Mouse (Mus musculus) lung, adult 2 months (tissue): ENCODE measurements at regions not wholly inside any gene's neighbourhood (a gene's known extent, or its start where the extent isn't known, plus 50 kb on each side); places are given as distances from the start of the nearest gene placed in this dataset.

Experiments
- DNase-seq: peaks from one replicate; pipeline ENCODE4 v3.0.0; 2022
- H3K4me1 ChIP-seq: fragments of 200-500 bp; 2 replicates; pipeline ENCODE4 v1.6.1; 2011; ENCODE audit warnings: low read length; ENCODE audit not compliant: control insufficient read depth, insufficient read depth
- H3K4me3 ChIP-seq: fragments of 200-500 bp; replicated peaks from 2 replicates; pipeline ENCODE3; 2011; ENCODE audit warnings: low read depth, mild to moderate bottlenecking, control low read depth, low read length; ENCODE audit errors: extremely low read depth
- CTCF ChIP-seq: fragments of 200-500 bp; IDR thresholded peaks from 2 replicates; pipeline ENCODE4 v1.5.1; 2011; ENCODE audit warnings: mild to moderate bottlenecking, low read length, control low read depth; ENCODE audit not compliant: insufficient read depth
- POLR2A ChIP-seq: fragments of 200-500 bp; IDR thresholded peaks from 2 replicates; pipeline ENCODE4 v1.6.1; 2011; ENCODE audit warnings: low read depth, mild to moderate bottlenecking, control low read depth, low read length, borderline replicate concordance; ENCODE audit errors: extremely low read depth
- WGBS: fragments of 180-500 bp; shearing (Covaris S2); methylation state at CpG from one replicate; pipeline ENCODE4 v1.1.7; 2018; 5-methylcytosine and 5-hydroxymethylcytosine counted together

GRCm38 (mm10) chr9:50141176-50141575 lies 203.6 kb downstream of the Rpl10-ps3 start:
- DNase-seq = no peak
- WGBS = 43% methylated on average over 6 of the region's 6 CpGs
- Histone ChIP-seq H3K4me3 (no peak overlapping the region), H3K4me1 (no peaks in the 10 kb centered on the region)
- TF ChIP-seq POLR2A (no peak), CTCF (no peak)

DNA sequence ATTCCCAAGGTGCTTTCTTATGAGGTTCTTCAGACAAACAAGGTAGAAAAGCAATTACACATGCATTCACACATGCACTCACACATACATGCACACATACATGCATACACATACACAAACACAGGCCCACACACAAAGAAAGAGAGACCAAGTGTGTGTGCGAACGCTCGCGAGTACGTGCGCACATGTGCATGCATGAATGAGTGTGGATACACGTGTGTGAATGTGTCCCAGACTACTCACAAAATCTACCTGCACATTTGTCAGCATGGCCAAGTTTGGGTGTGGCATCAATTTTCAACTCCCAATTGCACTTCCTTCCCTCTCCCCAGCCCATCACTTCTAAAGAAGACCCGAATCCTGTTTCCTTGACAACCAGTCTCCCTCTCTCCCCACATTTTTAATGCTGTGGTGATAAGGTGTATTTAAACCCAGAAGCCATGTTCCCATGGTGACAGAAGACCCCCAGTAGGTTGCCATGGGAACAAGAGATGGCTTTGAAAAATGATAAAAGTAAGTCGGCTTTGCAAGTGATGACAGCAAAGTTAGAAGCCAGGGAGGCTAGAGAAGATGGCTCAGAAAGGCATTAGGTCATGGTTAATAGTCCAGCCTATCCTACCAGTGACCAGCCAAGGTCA lies 206.3 kb downstream of the Rpl10-ps3 start:
- 87% methylated on average over 9 of the region's 9 CpGs for WGBS
- TF ChIP-seq POLR2A = no peak
- no peak for TF ChIP-seq CTCF

DNA sequence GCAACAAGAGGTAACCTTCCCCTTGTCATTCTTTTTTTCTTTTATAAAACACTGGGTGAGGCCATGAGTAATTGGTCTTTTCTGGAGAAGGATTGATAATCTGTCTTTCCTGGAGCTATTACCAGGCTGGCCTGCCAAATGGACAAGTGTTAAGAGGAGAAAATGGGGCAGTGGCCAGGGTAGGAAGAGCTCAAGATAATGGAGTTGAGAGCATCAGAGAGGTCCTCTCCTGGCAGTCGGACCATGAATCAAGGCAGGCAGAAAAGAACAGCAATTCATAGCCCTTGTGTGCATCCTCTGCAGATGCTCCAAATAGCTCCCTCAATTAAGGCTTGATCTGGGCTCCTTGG lies 208.2 kb downstream of the Rpl10-ps3 start:
- WGBS = 68% methylated on average over 1 of the region's 1 CpGs
- H3K4me3 ChIP-seq = no peak overlapping the region
- DNase-seq = no peak
- TF ChIP-seq POLR2A (no peak), CTCF (no peak)
- no peaks in the 10 kb centered on the region for H3K4me1 ChIP-seq

More for the DNA sequence above, 206.3 kb downstream of the Rpl10-ps3 start:
- Histone ChIP-seq H3K4me3 (no peak overlapping the region), H3K4me1 (no peaks in the 10 kb centered on the region)
- DNase-seq = no peak

- no peak for TF ChIP-seq CTCF
- no peak for TF ChIP-seq POLR2A
- Histone ChIP-seq H3K4me1 (no peaks in the 10 kb centered on the region), H3K4me3 (no peak overlapping the region)
- 76% methylated on average over 10 of the region's 10 CpGs for WGBS
- DNase-seq = no peak
Measured at GRCm38 (mm10) chr9:50135939-50136635, 208.7 kb downstream of the Rpl10-ps3 start.

GRCm38 (mm10) chr9:50124241-50124640 lies 220.5 kb downstream of the Rpl10-ps3 start:
- no peak overlapping the region for H3K4me3 ChIP-seq
- no peak for DNase-seq
- H3K4me1 ChIP-seq = no peaks in the 10 kb centered on the region
- WGBS = 65% methylated on average over 4 of the region's 4 CpGs
- no peak for TF ChIP-seq CTCF

DNA sequence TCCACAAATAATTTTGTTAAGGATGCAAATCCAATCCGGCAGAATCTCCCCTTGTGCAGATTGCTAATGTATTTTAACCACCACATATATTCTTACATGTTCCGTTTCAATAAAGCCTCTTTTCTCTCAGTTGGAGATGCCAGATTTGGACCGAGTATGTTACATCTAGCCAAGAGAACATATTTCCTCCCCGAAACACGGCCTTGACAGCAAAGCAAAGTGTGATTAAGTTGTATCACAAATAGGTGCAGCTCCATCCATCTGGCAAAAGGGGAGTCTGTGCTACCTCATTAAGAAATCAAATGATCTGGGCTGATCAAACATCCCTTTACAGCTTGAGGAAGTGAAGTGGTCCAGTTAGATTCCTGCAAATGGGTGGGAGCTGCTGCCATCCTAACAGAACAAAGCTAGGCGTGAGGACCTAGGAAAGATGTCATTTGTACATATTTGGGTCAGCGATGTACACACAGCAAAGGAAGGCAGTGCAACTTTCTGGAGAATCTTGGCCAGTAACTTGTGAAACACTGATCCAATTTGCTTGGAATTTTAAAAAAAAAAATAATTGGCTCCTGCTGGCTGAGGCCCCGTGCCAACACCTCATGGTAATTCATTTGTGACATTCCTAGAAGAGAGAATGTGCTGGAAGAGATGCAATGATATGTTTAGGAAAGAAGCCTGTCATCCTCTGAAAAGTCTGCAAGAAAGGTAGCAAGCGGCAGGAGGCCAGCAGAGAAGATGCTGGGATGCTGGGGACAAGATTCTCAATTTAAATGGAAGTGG lies 223.8 kb downstream of the Rpl10-ps3 start:
- TF ChIP-seq POLR2A = no peak
- 62% methylated on average over 9 of the region's 9 CpGs for WGBS
- no peaks in the 10 kb centered on the region for H3K4me1 ChIP-seq
- no peak overlapping the region for H3K4me3 ChIP-seq
- DNase-seq = no peak

DNA sequence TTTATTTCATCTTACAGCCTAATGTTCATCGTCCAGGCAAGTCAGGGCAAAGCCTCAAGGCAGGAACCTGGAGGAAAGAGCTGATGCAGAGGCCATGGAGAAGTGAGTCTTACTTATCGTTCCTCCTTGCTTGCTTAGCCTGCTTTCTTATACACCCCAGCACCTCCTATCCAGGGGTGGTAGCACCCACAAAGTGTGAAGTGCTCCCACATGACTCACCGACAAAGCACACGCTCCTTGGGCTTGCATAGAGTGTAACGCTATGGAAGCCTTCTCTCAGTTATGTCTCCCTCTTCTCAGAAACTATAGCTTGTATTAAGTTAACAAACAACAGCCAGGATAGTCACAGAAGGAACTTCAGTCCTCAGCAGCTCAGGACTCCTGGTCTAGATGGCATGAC lies 225.4 kb downstream of the Rpl10-ps3 start:
- H3K4me3 ChIP-seq = no peak overlapping the region
- no peak for DNase-seq
- 89% methylated on average over 5 of the region's 5 CpGs for WGBS
- TF ChIP-seq CTCF = no peak
- TF ChIP-seq POLR2A = no peak
- H3K4me1 ChIP-seq = no peaks in the 10 kb centered on the region

DNA sequence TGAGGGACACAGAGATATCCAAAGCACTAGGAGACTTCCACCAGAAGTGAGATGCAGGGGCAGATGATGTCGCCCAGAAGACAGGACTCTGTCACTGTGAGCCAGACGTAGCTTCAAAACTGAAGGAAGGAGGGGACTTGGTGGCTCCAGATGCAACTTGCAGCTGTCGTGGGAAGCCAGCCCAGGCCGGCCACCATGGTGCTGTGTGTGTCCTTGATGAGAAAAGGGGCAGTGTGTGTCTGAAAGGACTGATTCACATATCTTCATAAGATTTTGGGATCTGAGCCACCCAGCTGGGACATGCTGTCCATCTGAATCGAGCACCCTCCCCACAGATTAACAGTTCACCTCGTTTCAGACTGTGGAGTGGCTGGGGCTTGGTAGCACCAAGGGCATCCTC lies 226.2 kb downstream of the Rpl10-ps3 start:
- H3K4me1 ChIP-seq = no peaks in the 10 kb centered on the region
- 57% methylated on average over 6 of the region's 6 CpGs for WGBS
- H3K4me3 ChIP-seq = no peak overlapping the region
- DNase-seq = no peak
- TF ChIP-seq POLR2A = no peak
- no peak for TF ChIP-seq CTCF

- DNase-seq = no peak
- Histone ChIP-seq H3K4me3 (no peak overlapping the region), H3K4me1 (no peaks in the 10 kb centered on the region)
- TF ChIP-seq CTCF (no peak), POLR2A (no peak)
- 76% methylated on average over 4 of the region's 4 CpGs for WGBS
Measured at GRCm38 (mm10) chr9:50106551-50106950, 238.2 kb downstream of the Rpl10-ps3 start.

GRCm38 (mm10) chr9:50102766-50103165 lies 242.0 kb downstream of the Rpl10-ps3 start:
- Histone ChIP-seq H3K4me3 (no peak overlapping the region), H3K4me1 (no peaks in the 10 kb centered on the region)
- WGBS = 52% methylated on average over 1 of the region's 1 CpGs
- TF ChIP-seq POLR2A (no peak), CTCF (no peak)
- no peak for DNase-seq
